Mouse (Mus musculus) CH12.LX (cell line): ENCODE data around the gene Ap1s3.

ENCODE experiments used
- CTCF ChIP-seq, 2 experiments: IDR thresholded peaks in 1 of 2; conservative IDR thresholded peaks in 1 of 2; 2 replicates each; pipeline ENCODE4 v1.5.1; 2011 to 2012; ENCODE audit warnings: low read depth in 2 of 2, low read length in 2 of 2, improper control_type of control experiment in 1 of 2, inconsistent platforms in 1 of 2, mild to moderate bottlenecking in 1 of 2, moderate library complexity in 1 of 2
- EP300 ChIP-seq: IDR thresholded peaks from 2 replicates; pipeline ENCODE4 v1.6.1; 2011; ENCODE audit warnings: low read length, improper control_type of control experiment
- JUND ChIP-seq: conservative IDR thresholded peaks from 2 replicates; pipeline ENCODE4 v1.6.1; 2011; ENCODE audit warnings: low read depth, low read length, improper control_type of control experiment
- KAT2A ChIP-seq: IDR thresholded peaks from 2 replicates; pipeline ENCODE4 v1.6.1; 2012; ENCODE audit warnings: low read length, improper control_type of control experiment, inconsistent platforms; ENCODE audit not compliant: insufficient replicate concordance
- MAX ChIP-seq: IDR thresholded peaks from 2 replicates; pipeline ENCODE4 v1.6.1; 2011; ENCODE audit warnings: low read length, improper control_type of control experiment
- MAZ ChIP-seq: IDR thresholded peaks from 2 replicates; pipeline ENCODE4 v1.6.1; 2012; ENCODE audit warnings: low read depth, mild to moderate bottlenecking, inconsistent platforms, low read length, improper control_type of control experiment, moderate library complexity
- MXI1 ChIP-seq: IDR thresholded peaks from 2 replicates; pipeline ENCODE4 v1.6.1; 2011; ENCODE audit warnings: mild to moderate bottlenecking, low read depth, low read length, improper control_type of control experiment
- POLR2A ChIP-seq: IDR thresholded peaks from 2 replicates; pipeline ENCODE4 v1.6.1; 2011; ENCODE audit warnings: low read depth, mild to moderate bottlenecking, improper control_type of control experiment, low read length
- RCOR1 ChIP-seq: conservative IDR thresholded peaks from 2 replicates; pipeline ENCODE4 v1.6.1; 2012; ENCODE audit warnings: low read depth, mild to moderate bottlenecking, inconsistent platforms, low read length, improper control_type of control experiment
- TBP ChIP-seq: conservative IDR thresholded peaks from 2 replicates; pipeline ENCODE4 v1.6.1; 2011; ENCODE audit warnings: low read depth, low read length, improper control_type of control experiment
- USF1 ChIP-seq: IDR thresholded peaks from 2 replicates; pipeline ENCODE4 v1.6.1; 2014; ENCODE audit warnings: low read depth, mild to moderate bottlenecking, inconsistent platforms, low read length, improper control_type of control experiment
- ZC3H11A ChIP-seq: IDR thresholded peaks from 2 replicates; pipeline ENCODE4 v1.6.1; 2012; ENCODE audit warnings: low read depth, mild to moderate bottlenecking, inconsistent platforms, low read length, improper control_type of control experiment
- ZNF384 ChIP-seq: IDR thresholded peaks from 2 replicates; pipeline ENCODE4 v1.6.1; 2012; ENCODE audit warnings: low read depth, low read length, improper control_type of control experiment, inconsistent platforms

- TF ChIP-seq EP300 (no peak), CTCF (conservative IDR thresholded peaks at IDR 0.05 in 1 of 2, IDR thresholded peaks at IDR 0.05 in 1 of 2; ENCODE audit: low read depth in 2 of 2, low read length in 2 of 2) (no peak), KAT2A (no peak), ZC3H11A (no peak), POLR2A (no peak), USF1 (no peak), ZNF384 (no peak), MAX (no peak), RCOR1 (no peak), MXI1 (no peak), JUND (no peak), MAZ (no peak), TBP (no peak)
These were observed 41.3 kb upstream of the Ap1s3 start for GRCm38 (mm10) chr1:79713081-79713480.
